Mouse (Mus musculus) megakaryocyte, embryonic 14.5 days (primary cell): Measurements from ENCODE around the gene Epdr1.

Experiments used
- FLI1 ChIP-seq: IDR thresholded peaks from 2 replicates; pipeline ENCODE4 v1.6.1; 2012; ENCODE audit warnings: low read length, inconsistent platforms, mixed read lengths
- GATA1 ChIP-seq: IDR thresholded peaks from 3 replicates; pipeline ENCODE4 v1.6.1; 2012; ENCODE audit warnings: mixed read lengths, low read length, inconsistent platforms, borderline replicate concordance

GRCm38 (mm10) chr13:19649824-19650223 lies 30.1 kb upstream of the Epdr1 start:
- no peak for TF ChIP-seq GATA1
- TF ChIP-seq FLI1: no peak
